Mouse (Mus musculus): ENCODE results near the gene Csrp1.

Gene Csrp1

GRCm38 (mm10) chr1:135734225-135734937, 14.5 kb downstream of the Csrp1 start:
- peak; percentile 77 to 86 for DNase-seq

- no peak for DNase-seq
These were observed 15.6 kb downstream of the Csrp1 start for GRCm38 (mm10) chr1:135735460-135735859.

GRCm38 (mm10) chr1:135744987-135745386, 25.1 kb downstream of the Csrp1 start:
- DNase-seq = peak; percentile 42 to 53

- no peak for DNase-seq
These were observed 26.4 kb downstream of the Csrp1 start for GRCm38 (mm10) chr1:135746248-135746647.

GRCm38 (mm10) chr1:135752737-135753348, 33.0 kb downstream of the Csrp1 start:
- peak; percentile 92 to 95 for DNase-seq

GRCm38 (mm10) chr1:135755287-135755686, 35.4 kb downstream of the Csrp1 start:
- DNase-seq = peak; percentile 56 to 59

- DNase-seq = no peak
These were observed 36.1 kb downstream of the Csrp1 start for GRCm38 (mm10) chr1:135755913-135756312.

GRCm38 (mm10) chr1:135757287-135757686, 37.4 kb downstream of the Csrp1 start:
- DNase-seq = no peak

- DNase-seq = peak in 1 of 2 experiments; percentile 42
These were observed 39.8 kb downstream of the Csrp1 start for GRCm38 (mm10) chr1:135759685-135760084.

GRCm38 (mm10) chr1:135760216-135760615, 40.4 kb downstream of the Csrp1 start:
- no peak for DNase-seq

GRCm38 (mm10) chr1:135761728-135762127, 41.9 kb downstream of the Csrp1 start:
- no peak for DNase-seq

- peak in 1 of 2 experiments; percentile 45 for DNase-seq
These were observed 43.8 kb downstream of the Csrp1 start for GRCm38 (mm10) chr1:135763503-135764205.

- DNase-seq = no peak
These were observed 44.3 kb downstream of the Csrp1 start for GRCm38 (mm10) chr1:135764206-135764528.

- DNase-seq = peak; percentile 83 to 84
These were observed 46.1 kb downstream of the Csrp1 start, which contains the start of gene Phlda3 for GRCm38 (mm10) chr1:135765645-135766591. Phlda3 (plus strand) TSS chr1:135766119.

GRCm38 (mm10) chr1:135766592-135767306, 46.9 kb downstream of the Csrp1 start:
- DNase-seq = peak in 1 of 2 experiments; percentile 18

GRCm38 (mm10) chr1:135767324-135767890, 47.5 kb downstream of the Csrp1 start:
- no peak for DNase-seq

- no peak for DNase-seq
These were observed 48.5 kb downstream of the Csrp1 start for GRCm38 (mm10) chr1:135768400-135768799.

- DNase-seq = no peak
These were observed 50.4 kb downstream of the Csrp1 start for GRCm38 (mm10) chr1:135770237-135770636.

- peak; percentile 73 to 79 for DNase-seq
These were observed 51.2 kb downstream of the Csrp1 start for GRCm38 (mm10) chr1:135770896-135771572.

GRCm38 (mm10) chr1:135771573-135771970, 51.7 kb downstream of the Csrp1 start:
- no peak for DNase-seq

- no peak for DNase-seq
These were observed 56.7 kb downstream of the Csrp1 start for GRCm38 (mm10) chr1:135776596-135776995.
